Mouse (Mus musculus) B cell, adult 62 days (primary cell): ENCODE data around the gene Nudc. TPM values are rescaled to one million over a fixed set of nuclear protein-coding genes. Genes with fewer than 3 reads are reported as not detected.

Source experiments
- total RNA-seq: library from RNA; stranded (reverse); gene quantifications from 4 replicates; pipeline ENCODE4 v1.2.4, GENCODE M21; 2023

Gene Nudc
- total RNA-seq: 95.5 to 116 TPM (median 105 TPM) in 4 replicates

DNA sequence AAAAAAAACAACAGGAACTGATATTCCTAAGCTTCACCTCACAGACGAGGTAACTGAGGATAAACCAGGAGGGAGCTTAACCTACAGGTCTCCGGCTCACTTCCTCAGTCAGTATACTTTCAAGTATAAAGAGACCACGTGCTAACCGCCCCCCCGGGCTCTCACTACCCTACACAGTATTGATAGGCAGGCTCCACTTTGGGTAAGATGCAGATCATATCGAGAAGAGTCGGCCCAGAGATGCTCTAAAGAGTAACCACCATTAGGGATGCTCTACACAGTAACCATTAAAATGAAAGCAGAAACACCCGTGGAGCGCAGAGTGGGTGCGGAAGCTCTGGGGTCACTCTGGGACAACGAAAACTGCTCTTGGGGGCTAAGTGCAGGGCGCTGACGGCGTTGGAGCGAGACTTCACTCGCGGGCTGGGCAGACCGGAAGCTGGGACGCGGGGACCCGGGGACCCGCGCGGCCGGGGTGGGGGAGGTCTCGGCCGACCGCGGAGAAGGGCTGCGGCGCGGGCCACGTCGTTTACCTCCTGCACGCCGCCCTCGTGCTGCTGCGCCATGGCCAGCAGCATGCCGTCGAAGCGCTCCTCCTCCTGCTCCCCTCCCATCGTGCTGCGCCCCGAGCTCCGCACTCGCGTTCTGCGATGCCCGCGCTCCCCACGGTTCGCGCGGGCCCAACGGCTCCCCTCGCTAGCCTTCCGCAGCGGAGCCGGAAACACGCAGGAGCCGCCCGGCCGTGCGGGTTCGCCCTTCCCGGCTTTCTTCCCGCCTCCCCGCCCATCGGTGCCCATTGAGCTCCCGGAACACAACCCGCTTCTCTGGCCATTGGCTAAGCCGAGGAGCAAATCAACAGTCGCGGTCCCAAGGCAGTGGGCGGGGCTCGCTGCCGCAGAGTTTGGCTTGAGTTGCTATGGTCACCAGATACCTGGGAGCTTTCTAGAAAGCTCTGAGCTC lies at the start of gene Nudc:
TSS of gene Nudc (minus strand) at position 725 of the 960 bp plus-strand sequence.

DNA sequence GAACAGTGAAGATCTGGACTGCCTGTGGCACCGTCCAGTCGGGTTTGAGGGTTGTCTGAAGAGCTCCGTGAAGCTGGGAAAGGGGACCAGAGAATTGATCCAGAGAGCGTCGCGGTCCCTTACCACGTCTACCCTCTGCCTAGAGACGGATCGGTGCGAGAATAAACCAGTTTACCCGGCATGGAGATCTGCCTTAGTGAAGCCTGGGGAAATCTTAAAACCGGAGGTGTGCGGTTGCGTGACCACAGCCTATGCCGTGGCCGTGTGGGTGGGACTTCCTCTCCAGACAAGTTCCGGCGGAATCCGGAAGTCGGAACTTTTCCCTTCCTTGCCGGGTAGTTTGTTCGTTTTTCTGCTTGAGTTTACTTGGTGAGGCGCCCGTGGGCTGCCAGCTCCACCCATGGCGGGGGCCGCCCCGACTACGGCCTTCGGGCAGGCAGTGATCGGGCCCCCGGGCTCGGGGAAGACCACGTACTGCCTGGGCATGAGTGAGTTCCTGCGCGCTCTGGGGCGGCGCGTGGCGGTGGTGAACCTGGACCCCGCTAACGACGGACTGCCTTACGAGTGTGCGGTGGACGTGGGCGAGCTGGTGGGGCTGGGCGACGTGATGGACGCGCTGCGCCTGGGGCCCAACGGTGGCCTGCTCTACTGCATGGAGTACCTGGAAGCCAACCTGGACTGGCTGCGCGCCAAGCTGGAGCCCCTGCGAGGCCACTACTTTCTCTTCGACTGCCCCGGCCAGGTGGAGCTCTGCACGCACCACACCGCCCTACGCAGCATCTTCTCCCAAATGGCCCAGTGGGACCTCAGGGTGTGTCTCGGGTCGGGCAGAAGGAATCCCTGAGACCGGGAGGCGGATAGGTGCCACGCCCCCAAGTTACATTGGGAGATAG lies 38.5 kb upstream of the Nudc start, which contains the start of gene Gpn2:
TSS of gene Gpn2 (plus strand) at position 304 of the 893 bp plus-strand sequence.

DNA sequence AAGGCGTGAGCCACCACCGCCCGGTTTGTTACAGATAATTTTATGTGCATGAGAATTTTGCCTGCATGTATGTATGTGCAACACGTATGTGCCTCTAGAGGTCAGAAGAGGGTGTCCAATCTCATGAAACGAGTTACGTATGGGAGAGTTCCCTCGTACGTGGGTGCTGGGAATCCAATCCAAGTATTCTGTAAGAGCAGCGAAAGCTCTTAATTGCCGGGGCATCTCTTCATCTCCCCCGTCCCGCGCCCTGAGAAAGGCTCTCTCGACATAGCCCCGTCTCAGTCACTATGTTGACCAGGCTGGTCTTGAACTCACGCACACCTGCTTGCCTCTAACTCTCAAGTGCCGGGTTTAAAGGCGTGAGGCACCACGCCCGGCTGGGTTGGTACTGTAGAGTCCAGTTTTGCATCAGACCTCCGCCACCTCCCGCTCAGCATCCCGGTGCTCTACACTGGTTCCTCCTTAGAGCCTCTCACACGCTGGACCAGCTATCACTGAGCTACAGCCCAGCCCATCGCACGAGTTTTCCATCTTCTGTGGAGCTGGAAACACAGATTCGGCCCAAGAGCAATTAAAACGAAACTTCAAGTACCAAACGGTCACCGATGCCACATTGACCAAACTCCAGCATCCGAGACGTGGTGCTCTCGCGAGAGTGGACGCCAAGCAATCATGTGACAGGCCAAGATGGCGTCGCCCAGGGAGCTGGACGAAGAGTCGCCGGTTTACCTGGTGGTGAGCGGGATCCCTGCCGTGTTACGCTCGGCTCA lies 28.5 kb upstream of the Nudc start, which contains the start of gene Gpatch3:
TSS of gene Gpatch3 (plus strand) at position 676 of the 773 bp plus-strand sequence.

DNA sequence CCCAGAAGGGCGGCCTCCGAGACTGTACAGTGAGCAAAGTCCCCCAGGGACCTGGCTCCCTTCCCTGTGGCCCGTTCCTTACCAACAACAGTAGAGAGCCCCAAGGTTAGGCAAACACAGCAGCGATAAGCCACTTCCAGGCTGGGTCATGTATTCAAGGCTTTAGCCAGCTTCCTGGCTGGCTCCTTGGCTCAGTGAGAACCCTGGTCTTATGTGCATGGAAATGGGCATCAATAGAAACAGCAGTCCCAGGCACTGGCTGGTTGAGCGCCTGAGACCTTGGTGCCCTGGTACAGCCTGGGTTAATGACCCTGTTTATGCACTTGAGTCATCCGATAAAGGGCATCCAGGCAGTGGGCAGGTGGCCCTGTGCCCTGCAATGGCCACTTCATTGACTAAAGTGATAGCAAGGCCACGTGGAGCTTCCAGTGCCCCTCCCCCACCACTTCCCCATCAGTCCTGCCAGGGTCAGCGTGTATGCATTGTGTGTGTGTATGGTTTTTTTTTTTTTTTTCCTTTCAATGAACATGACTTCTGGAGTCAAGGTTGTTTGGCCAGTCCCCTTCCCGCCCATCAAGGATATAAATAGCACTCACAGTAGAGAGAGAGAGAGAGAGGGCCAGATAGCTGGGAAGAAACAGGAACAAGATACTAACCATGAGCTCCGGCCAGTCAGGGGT lies 7.1 kb upstream of the Nudc start, which contains the start of gene Nr0b2:
TSS of gene Nr0b2 (plus strand) at position 609 of the 680 bp plus-strand sequence.

DNA sequence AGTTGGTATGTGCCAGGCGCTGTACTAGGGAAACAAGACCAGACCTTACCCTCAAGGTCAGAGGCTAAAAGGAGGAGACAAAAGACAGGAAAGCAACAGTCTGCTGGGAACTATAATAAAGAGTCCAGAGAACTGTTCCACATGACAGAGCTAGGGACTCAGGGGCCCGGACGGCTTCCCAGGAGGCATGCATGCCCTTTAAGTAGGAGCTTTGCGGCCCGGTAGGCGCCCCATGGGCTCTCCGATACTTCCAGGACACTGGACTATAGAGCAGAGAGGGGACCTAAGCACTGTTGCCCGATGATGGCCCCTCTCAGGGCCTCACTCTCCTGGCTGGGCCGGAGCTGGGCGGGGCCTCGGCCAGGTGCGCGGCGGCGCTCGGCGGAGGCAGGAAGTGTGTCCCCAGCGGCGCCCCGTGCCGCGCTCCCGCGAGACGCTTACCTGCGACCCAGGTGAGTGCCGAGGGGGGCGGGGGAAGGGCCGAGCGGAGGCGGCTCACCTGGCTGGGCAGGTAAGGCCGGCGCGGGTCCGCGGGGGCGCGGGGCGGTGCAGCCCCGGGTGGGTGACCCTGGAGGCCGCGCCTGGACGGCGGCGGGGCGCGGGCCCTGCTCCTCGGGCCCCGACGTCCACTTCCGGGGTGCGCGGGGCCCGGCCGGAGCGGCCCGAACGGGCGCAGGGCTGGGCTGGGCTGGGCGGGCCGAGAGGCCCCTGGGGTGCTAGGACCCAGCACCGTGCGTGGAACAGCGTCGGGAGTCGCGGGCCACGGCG lies 27.0 kb downstream of the Nudc start, which contains the start of gene Kdf1:
TSS of gene Kdf1 (plus strand) at position 363 of the 768 bp plus-strand sequence.

DNA sequence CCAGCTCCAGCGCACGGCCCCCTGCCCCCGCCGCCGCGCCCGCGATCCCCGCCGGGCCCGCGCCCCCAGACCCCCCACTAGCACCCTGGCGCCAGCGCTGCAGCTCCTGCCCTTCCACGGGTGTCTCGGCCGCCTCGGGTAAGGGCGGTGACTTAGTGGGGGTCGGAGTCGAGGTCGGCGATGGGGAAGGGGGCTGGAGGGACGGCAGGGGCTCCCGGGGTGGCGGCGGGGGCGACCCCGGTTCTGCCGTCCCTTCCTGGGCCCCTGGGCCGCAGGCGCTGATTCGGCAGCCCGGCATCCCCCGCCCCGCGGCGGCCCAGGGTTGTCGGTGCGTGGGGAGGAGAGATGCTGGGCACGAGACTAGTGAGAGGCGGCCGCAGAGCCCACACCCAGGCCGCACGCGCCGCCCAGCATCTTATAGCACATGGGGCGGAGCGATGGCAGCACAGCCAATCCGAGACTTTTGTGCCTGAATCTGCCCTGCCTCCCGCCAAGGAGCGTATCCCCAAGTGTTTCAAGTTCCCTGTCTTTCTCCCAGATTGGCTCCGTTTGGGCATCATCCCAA lies 47.6 kb downstream of the Nudc start, which contains the start of gene Trnp1:
TSS of gene Trnp1 (minus strand) at position 391 of the 565 bp plus-strand sequence.

Other genes with a start within 250 kb of the Nudc start
- gene Wdtc1, start 192.5 kb downstream of the Nudc start, total RNA-seq: 36.9 to 42.9 TPM (median 39.9 TPM) in 4 replicates
- 49.4 to 53.7 TPM (median 51.1 TPM) in 4 replicates for gene Slc9a1, start 176.3 kb downstream of the Nudc start, total RNA-seq
- not detected in 4 replicates for gene Tent5b, start 65.9 kb downstream of the Nudc start, total RNA-seq
- not detected in 4 replicates for gene Trnp1, start 47.4 kb downstream of the Nudc start, total RNA-seq
- gene Kdf1, start 27.0 kb downstream of the Nudc start, total RNA-seq: 0.24 TPM in 1 of 4 replicates, not detected in the others
- gene Nr0b2, start 7.4 kb upstream of the Nudc start, total RNA-seq: not detected in 4 replicates
- gene Gpatch3, start 28.7 kb upstream of the Nudc start, total RNA-seq: 29.0 to 32.7 TPM (median 31.2 TPM) in 4 replicates
- gene Gpn2, start 38.4 kb upstream of the Nudc start, total RNA-seq: 22.5 to 27.9 TPM (median 25.7 TPM) in 4 replicates
- gene Sfn, start 56.2 kb upstream of the Nudc start, total RNA-seq: 52.4 to 56.8 TPM (median 53.5 TPM) in 4 replicates
- 256 to 275 TPM (median 267 TPM) in 4 replicates for gene Zdhhc18, start 104.2 kb upstream of the Nudc start, total RNA-seq
- gene Pigv, start 126.7 kb upstream of the Nudc start, total RNA-seq: 15.6 to 23.0 TPM (median 22.3 TPM) in 4 replicates
- gene Arid1a, start 210.8 kb upstream of the Nudc start, total RNA-seq: 322 to 337 TPM (median 331 TPM) in 4 replicates